Mouse (Mus musculus) cerebellum, adult (tissue): ENCODE results near the gene Vmn1r51.
"Not testable (repeated sequence)": the region's sequence is repeated elsewhere in the genome, so short reads cannot be mapped to it uniquely, and the experiment has no call there.

Experiments used
- ATAC-seq: cut with Nextera tagmentation; 2 replicates; pipeline ENCODE4 v1.9.2; 2017; ENCODE audit warnings: mild to moderate bottlenecking, moderate library complexity, mixed read lengths; ENCODE audit not compliant: insufficient number of reproducible peaks, low FRiP score, low TSS enrichment

Vmn1r51 gene

GRCm38 (mm10) chr6:90122296-90122695 is at the start of gene Vmn1r51:
Gene Vmn1r51 (plus strand): TSS chr6:90122596.
- not testable (repeated sequence) for ATAC-seq

- no peak for ATAC-seq
Observed at GRCm38 (mm10) chr6:90078406-90078805, 44.0 kb upstream of the Vmn1r51 start, which contains the start of gene Vmn1r49. Gene Vmn1r49 (minus strand): TSS chr6:90078506.

- ATAC-seq: no peak
Observed at GRCm38 (mm10) chr6:90100566-90100965, 21.8 kb upstream of the Vmn1r51 start.

GRCm38 (mm10) chr6:90101130-90101529 is 21.3 kb upstream of the Vmn1r51 start, which contains the start of gene Vmn1r50:
Gene Vmn1r50 (plus strand): TSS chr6:90101430.
- no peak for ATAC-seq

- no peak for ATAC-seq
Observed at GRCm38 (mm10) chr6:90160139-90160538, 37.7 kb downstream of the Vmn1r51 start.

GRCm38 (mm10) chr6:90174508-90174907 is 52.1 kb downstream of the Vmn1r51 start, which contains the start of gene Vmn1r52:
Gene Vmn1r52 (plus strand): TSS chr6:90174808.
- ATAC-seq: no peak
